Mouse (Mus musculus) liver, embryonic 16.5 days (tissue): Measurements from ENCODE around the gene Cfl1. TPM values are rescaled to one million over a fixed set of nuclear protein-coding genes. Genes with fewer than 3 reads are reported as not detected.
"Not testable (repeated sequence)": the region's sequence is repeated elsewhere in the genome, so short reads cannot be mapped to it uniquely, and the experiment has no call there.

Experiments used
- ATAC-seq: fragments of 200-750 bp; cut with Nextera tagmentation; 2 replicates; pipeline ENCODE4 v1.8.0; 2017; ENCODE audit warnings: low read depth, mild to moderate bottlenecking, moderate number of reproducible peaks, moderate library complexity
- H3K27ac ChIP-seq: fragments of 300-500 bp; sonication (generic); 2 replicates; pipeline ENCODE4 v1.5.1; 2014; ENCODE audit warnings: mild to moderate bottlenecking, low read length
- H3K27me3 ChIP-seq: fragments of 300-500 bp; sonication (generic); 2 replicates; pipeline ENCODE4 v1.6.1; 2014; ENCODE audit warnings: low read depth, low read length, mixed read lengths; ENCODE audit not compliant: control insufficient read depth, insufficient read depth
- H3K36me3 ChIP-seq: fragments of 300-500 bp; sonication (generic); 2 replicates; pipeline ENCODE4 v1.6.1; 2014; ENCODE audit warnings: mild to moderate bottlenecking; ENCODE audit not compliant: control insufficient read depth, insufficient read depth
- H3K4me1 ChIP-seq: fragments of 300-500 bp; sonication (generic); 2 replicates; pipeline ENCODE4 v1.6.1; 2014; ENCODE audit warnings: low read depth, low read length, mixed read lengths; ENCODE audit not compliant: control insufficient read depth
- H3K4me2 ChIP-seq: fragments of 300-500 bp; sonication (generic); 2 replicates; pipeline ENCODE4 v1.6.1; 2014; ENCODE audit warnings: low read depth, low read length, mixed read lengths
- H3K4me3 ChIP-seq: fragments of 300-500 bp; sonication (generic); 2 replicates; pipeline ENCODE4 v1.5.1; 2014; ENCODE audit warnings: low read depth, mild to moderate bottlenecking, low read length
- H3K9ac ChIP-seq: fragments of 300-500 bp; sonication (generic); 2 replicates; pipeline ENCODE4 v1.6.1; 2014; ENCODE audit warnings: low read depth, low read length
- H3K9me3 ChIP-seq: fragments of 300-500 bp; sonication (generic); replicated peaks from 2 replicates; pipeline ENCODE4 v1.6.1; 2016; ENCODE audit warnings: low read length; ENCODE audit not compliant: control insufficient read depth
- WGBS: fragments of 180-500 bp; shearing (Covaris S2); extraction: QIAGEN DNeasy Blood & Tissue Kit; methylation state at CpG from one replicate; pipeline ENCODE4 v1.1.7; 2014; ENCODE audit not compliant: insufficient replicate concordance; 5-methylcytosine and 5-hydroxymethylcytosine counted together
- polyA plus RNA-seq: library from polyadenylated mRNA; unstranded; fragments of >200 nt; fragmentation: Nextera tagmentation; extraction: Ambion mirVana; gene quantifications from 2 replicates; pipeline ENCODE4 v1.2.1, GENCODE M21; 2015

Gene Cfl1
- polyA plus RNA-seq, 1 experiment from 2014 or later: 930 TPM

GRCm38 (mm10) chr19:5492641-5493040 is 2.4 kb downstream of the Cfl1 start:
- Histone ChIP-seq H3K4me3 (no peak overlapping the region), H3K4me2 (no peak overlapping the region), H3K27ac (no peak overlapping the region), H3K9ac (no peak overlapping the region), H3K4me1 (peaks cover 27% of the 10 kb centered on the region), H3K27me3 (no peaks in the 10 kb centered on the region), H3K36me3 (peaks cover 49% of the 10 kb centered on the region), H3K9me3 (no peaks in the 10 kb centered on the region)
- WGBS: 83% methylated on average over 4 of the region's 4 CpGs
- ATAC-seq: no peak

- H3K4me3 ChIP-seq, H3K27ac ChIP-seq, ATAC-seq, H3K9me3 ChIP-seq, H3K4me2 ChIP-seq, H3K9ac ChIP-seq, H3K27me3 ChIP-seq: not testable (repeated sequence)
- WGBS: 83% methylated on average over 9 of the region's 9 CpGs
- H3K4me1 ChIP-seq: peaks cover 22% of the 10 kb centered on the region
- H3K36me3 ChIP-seq: peaks cover 53% of the 10 kb centered on the region
Observed at GRCm38 (mm10) chr19:5493301-5493721, 3.1 kb downstream of the Cfl1 start.

- Histone ChIP-seq H3K4me2 (no peak overlapping the region), H3K4me3 (no peak overlapping the region), H3K9ac (no peak overlapping the region), H3K27ac (no peak overlapping the region), H3K9me3 (no peaks in the 10 kb centered on the region), H3K27me3 (no peaks in the 10 kb centered on the region), H3K36me3 (peaks cover 53% of the 10 kb centered on the region), H3K4me1 (peaks cover 14% of the 10 kb centered on the region)
- 76% methylated on average over 3 of the region's 3 CpGs for WGBS
- no peak for ATAC-seq
Observed at GRCm38 (mm10) chr19:5494314-5494713, 4.1 kb downstream of the Cfl1 start.

GRCm38 (mm10) chr19:5495353-5496051 is 5.2 kb downstream of the Cfl1 start:
- H3K4me2 ChIP-seq: no peak overlapping the region
- peaks cover 6% of the 10 kb centered on the region for H3K4me1 ChIP-seq
- H3K9me3 ChIP-seq: no peaks in the 10 kb centered on the region
- H3K9ac ChIP-seq: no peak overlapping the region
- WGBS: 84% methylated on average over 12 of the region's 12 CpGs
- H3K27me3 ChIP-seq: no peaks in the 10 kb centered on the region
- no peak overlapping the region for H3K27ac ChIP-seq
- H3K4me3 ChIP-seq: no peak overlapping the region
- peaks cover 53% of the 10 kb centered on the region for H3K36me3 ChIP-seq
- ATAC-seq: no peak

- WGBS: 90% methylated on average over 16 of the region's 16 CpGs
- no peaks in the 10 kb centered on the region for H3K9me3 ChIP-seq
- H3K9ac ChIP-seq: no peak overlapping the region
- H3K4me1 ChIP-seq: peaks cover 6% of the 10 kb centered on the region
- no peak overlapping the region for H3K4me3 ChIP-seq
- H3K4me2 ChIP-seq: no peak overlapping the region
- H3K27ac ChIP-seq: no peak overlapping the region
- peaks cover 53% of the 10 kb centered on the region for H3K36me3 ChIP-seq
- no peak for ATAC-seq
- no peaks in the 10 kb centered on the region for H3K27me3 ChIP-seq
Observed at GRCm38 (mm10) chr19:5496052-5496370, 5.8 kb downstream of the Cfl1 start.

- no peak overlapping the region for H3K4me2 ChIP-seq
- no peaks in the 10 kb centered on the region for H3K4me1 ChIP-seq
- H3K36me3 ChIP-seq: peaks cover 25% of the 10 kb centered on the region
- WGBS: 70% methylated on average over 2 of the region's 2 CpGs
- H3K9ac ChIP-seq: no peak overlapping the region
- H3K27ac ChIP-seq: no peak overlapping the region
- H3K27me3 ChIP-seq: no peaks in the 10 kb centered on the region
- no peak overlapping the region for H3K4me3 ChIP-seq
- H3K9me3 ChIP-seq: no peaks in the 10 kb centered on the region
- no peak for ATAC-seq
Observed at GRCm38 (mm10) chr19:5500330-5500875, 10.1 kb downstream of the Cfl1 start.

GRCm38 (mm10) chr19:5503687-5504086 is 13.4 kb downstream of the Cfl1 start, which contains the start of gene 1700020D05Rik:
Gene 1700020D05Rik (minus strand): TSS chr19:5503787.
- ATAC-seq: no peak
- H3K4me2 ChIP-seq: no peak within 1 kb of the TSS
- no peaks in the 10 kb centered on the region for H3K36me3 ChIP-seq
- 72% methylated on average over 17 of the region's 17 CpGs for WGBS
- no peak within 1 kb of the TSS for H3K9ac ChIP-seq
- no peaks in the 10 kb centered on the region for H3K9me3 ChIP-seq
- H3K27ac ChIP-seq: no peak within 1 kb of the TSS
- no peak within 1 kb of the TSS for H3K4me3 ChIP-seq
- peaks cover 2% of the 10 kb centered on the region; the same call in 1 of the 2 replicates for H3K4me1 ChIP-seq
- no peaks in the 10 kb centered on the region for H3K27me3 ChIP-seq

- Histone ChIP-seq H3K27ac (peak within 1 kb of the TSS; percentile 76), H3K27me3 (no peaks in the 10 kb centered on the region), H3K4me2 (peak within 1 kb of the TSS; percentile 87), H3K9ac (peak within 1 kb of the TSS; percentile 70), H3K4me1 (peaks cover 34% of the 10 kb centered on the region), H3K9me3 (no peaks in the 10 kb centered on the region), H3K4me3 (peak within 1 kb of the TSS; percentile 69), H3K36me3 (no peaks in the 10 kb centered on the region)
- ATAC-seq: peak; percentile 99
- WGBS: 2% methylated on average over 46 of the region's 47 CpGs
Observed at GRCm38 (mm10) chr19:5510031-5511026, 20.1 kb downstream of the Cfl1 start, which contains the start of gene Snx32. Gene Snx32 (minus strand): TSS chr19:5510538.
